Mouse (Mus musculus): ENCODE measurements around the gene Vmn1r87. TPM values are rescaled to one million over a fixed set of nuclear protein-coding genes. Genes with fewer than 3 reads are reported as not detected.

Gene Vmn1r87
- polyA plus RNA-seq, 2 experiments = not detected

DNA sequence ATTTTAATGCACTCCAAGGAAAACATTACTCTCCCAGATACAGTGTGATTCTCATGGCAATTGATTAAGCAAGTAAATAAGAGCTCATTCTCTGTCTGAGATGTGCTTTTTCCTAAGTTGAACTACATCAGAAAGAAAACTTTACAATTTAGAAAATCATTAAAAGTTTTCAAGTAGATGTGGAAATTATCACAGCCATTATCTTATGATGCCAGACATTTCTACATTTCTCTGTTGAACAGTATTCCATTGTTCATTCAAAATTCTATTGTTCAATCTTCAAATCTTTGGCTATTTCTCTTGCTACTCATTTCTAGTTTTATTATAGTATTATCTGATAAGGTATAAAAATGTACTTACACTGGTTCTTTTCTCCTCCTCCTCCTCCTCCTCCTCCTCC lies 20.1 kb downstream of the Vmn1r87 start, which contains the start of gene Vmn1r86:
Vmn1r86 (minus strand) TSS at position 101 of the 400 bp plus-strand sequence.
- no peak within 1 kb of the TSS for H3K9ac ChIP-seq (replicated peaks)
- TF ChIP-seq CTCF (IDR thresholded peaks at IDR 0.05; ENCODE audit: low read depth) = no peak
- no peak for TF ChIP-seq EP300 (IDR thresholded peaks at IDR 0.05; ENCODE audit: low read depth)
- no peak within 1 kb of the TSS for H3K27ac ChIP-seq
- no peak within 1 kb of the TSS for H3K4me3 ChIP-seq (ENCODE audit: insufficient read depth in 1 of 2, low read depth in 2 of 2, low read length in 2 of 2)
- H3K36me3 ChIP-seq (replicated peaks; ENCODE audit: control insufficient read depth, insufficient read depth, low read depth) = no peaks in the 10 kb centered on the region
- H3K27me3 ChIP-seq (ENCODE audit: control insufficient read depth, insufficient read depth, low read length) = no peaks in the 10 kb centered on the region
- no peak for ATAC-seq (ENCODE audit: insufficient read depth)
- no peaks in the 10 kb centered on the region for H3K9me3 ChIP-seq (ENCODE audit: control insufficient read depth, low read length)
- no peaks in the 10 kb centered on the region for H3K4me1 ChIP-seq (replicated peaks; ENCODE audit: control insufficient read depth in 2 of 2, insufficient read depth in 2 of 2, low read length in 1 of 2)
- no peak for DNase-seq (ENCODE audit: low read depth in 3 of 3, low spot score in 3 of 3)
- no peak within 1 kb of the TSS for H3K4me2 ChIP-seq (ENCODE audit: low read depth)

DNA sequence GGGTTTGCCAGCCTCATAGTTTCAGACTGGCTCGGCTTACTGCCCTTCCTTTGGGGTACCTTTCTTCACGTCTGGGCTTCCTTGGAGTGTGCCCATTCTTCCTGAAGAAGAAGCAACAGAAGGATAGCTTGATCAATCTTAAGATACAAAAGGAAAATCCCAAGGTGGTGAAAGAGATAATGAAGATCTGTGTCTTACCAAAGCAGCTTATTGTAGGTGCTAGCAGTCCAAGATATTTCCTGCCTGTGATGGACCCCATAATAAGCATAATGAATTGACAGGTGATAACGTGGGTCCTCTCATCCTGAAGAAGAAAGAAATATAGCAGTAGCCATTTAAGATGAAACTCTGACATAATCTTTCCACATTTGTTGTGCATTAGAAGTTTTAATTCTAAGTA lies 44.9 kb downstream of the Vmn1r87 start, which contains the start of gene Vmn1r85:
Vmn1r85 (minus strand) TSS at position 101 of the 400 bp plus-strand sequence.
- DNase-seq (ENCODE audit: low read depth in 3 of 3, low spot score in 3 of 3) (no peak), ATAC-seq (ENCODE audit: insufficient read depth) (no peak)
- no peak within 1 kb of the TSS for H3K27ac ChIP-seq
- TF ChIP-seq CTCF (IDR thresholded peaks at IDR 0.05; ENCODE audit: low read depth) = no peak
- no peak for TF ChIP-seq EP300 (IDR thresholded peaks at IDR 0.05; ENCODE audit: low read depth)
- no peaks in the 10 kb centered on the region for H3K36me3 ChIP-seq (replicated peaks; ENCODE audit: control insufficient read depth, insufficient read depth, low read depth)
- no peak within 1 kb of the TSS for H3K9ac ChIP-seq (replicated peaks)
- H3K4me3 ChIP-seq (ENCODE audit: insufficient read depth in 1 of 2, low read depth in 2 of 2, low read length in 2 of 2) = no peak within 1 kb of the TSS
- no peaks in the 10 kb centered on the region for H3K4me1 ChIP-seq (replicated peaks; ENCODE audit: control insufficient read depth in 2 of 2, insufficient read depth in 2 of 2, low read length in 1 of 2)
- WGBS (ENCODE audit: insufficient replicate concordance) = 28% methylated on average over 3 of the region's 3 CpGs
- H3K9me3 ChIP-seq (ENCODE audit: control insufficient read depth, low read length) = no peaks in the 10 kb centered on the region
- H3K4me2 ChIP-seq (ENCODE audit: low read depth) = no peak within 1 kb of the TSS
- H3K27me3 ChIP-seq (ENCODE audit: control insufficient read depth, insufficient read depth, low read length) = no peaks in the 10 kb centered on the region

Other genes with a start within 250 kb of the Vmn1r87 start
- 3.8 and 3.9 TPM in 2 replicates for gene Zscan22, start 242.3 kb downstream of the Vmn1r87 start, polyA plus RNA-seq (2012; rRNA removed)
- gene Zscan22, start 242.3 kb downstream of the Vmn1r87 start, polyA plus RNA-seq (2014; fragmentation: Nextera tagmentation; extraction: Ambion mirVana) = 3.9 and 5.1 TPM in 2 replicates
- 1,715 and 1,748 TPM in 2 replicates for gene Rps5, start 217.9 kb downstream of the Vmn1r87 start, polyA plus RNA-seq (2012; rRNA removed)
- 863 and 876 TPM in 2 replicates for gene Rps5, start 217.9 kb downstream of the Vmn1r87 start, polyA plus RNA-seq (2014; fragmentation: Nextera tagmentation; extraction: Ambion mirVana)
- 0.55 TPM in 2 replicates for gene Rnf225, start 212.7 kb downstream of the Vmn1r87 start, polyA plus RNA-seq (2012; rRNA removed)
- gene Rnf225, start 212.7 kb downstream of the Vmn1r87 start, polyA plus RNA-seq (2014; fragmentation: Nextera tagmentation; extraction: Ambion mirVana) = 0.09 and 0.15 TPM in 2 replicates
- gene Zfp324, start 174.3 kb downstream of the Vmn1r87 start, polyA plus RNA-seq (2012; rRNA removed) = 1.7 and 1.8 TPM in 2 replicates
- 2.0 and 2.4 TPM in 2 replicates for gene Zfp324, start 174.3 kb downstream of the Vmn1r87 start, polyA plus RNA-seq (2014; fragmentation: Nextera tagmentation; extraction: Ambion mirVana)
- 2.1 and 2.4 TPM in 2 replicates for gene Zfp446, start 162.3 kb downstream of the Vmn1r87 start, polyA plus RNA-seq (2012; rRNA removed)
- 0.93 and 1.1 TPM in 2 replicates for gene Zfp446, start 162.3 kb downstream of the Vmn1r87 start, polyA plus RNA-seq (2014; fragmentation: Nextera tagmentation; extraction: Ambion mirVana)
- 4.9 and 7.7 TPM in 2 replicates for gene Slc27a5, start 142.0 kb downstream of the Vmn1r87 start, polyA plus RNA-seq (2012; rRNA removed)
- gene Slc27a5, start 142.0 kb downstream of the Vmn1r87 start, polyA plus RNA-seq (2014; fragmentation: Nextera tagmentation; extraction: Ambion mirVana) = 10.1 and 10.7 TPM in 2 replicates
- gene Trim28, start 141.0 kb downstream of the Vmn1r87 start, polyA plus RNA-seq (2012; rRNA removed) = 119 and 138 TPM in 2 replicates
- 93.4 and 111 TPM in 2 replicates for gene Trim28, start 141.0 kb downstream of the Vmn1r87 start, polyA plus RNA-seq (2014; fragmentation: Nextera tagmentation; extraction: Ambion mirVana)
- 9.8 and 10.9 TPM in 2 replicates for gene Zbtb45, start 130.1 kb downstream of the Vmn1r87 start, polyA plus RNA-seq (2012; rRNA removed)
- gene Zbtb45, start 130.1 kb downstream of the Vmn1r87 start, polyA plus RNA-seq (2014; fragmentation: Nextera tagmentation; extraction: Ambion mirVana) = 10.5 and 13.4 TPM in 2 replicates
- gene Chmp2a, start 105.3 kb downstream of the Vmn1r87 start, polyA plus RNA-seq (2012; rRNA removed) = 42.5 and 92.3 TPM in 2 replicates
- 133 and 136 TPM in 2 replicates for gene Chmp2a, start 105.3 kb downstream of the Vmn1r87 start, polyA plus RNA-seq (2014; fragmentation: Nextera tagmentation; extraction: Ambion mirVana)
- 89.9 and 100 TPM in 2 replicates for gene Ube2m, start 101.9 kb downstream of the Vmn1r87 start, polyA plus RNA-seq (2012; rRNA removed)
- 80.7 and 92.2 TPM in 2 replicates for gene Ube2m, start 101.9 kb downstream of the Vmn1r87 start, polyA plus RNA-seq (2014; fragmentation: Nextera tagmentation; extraction: Ambion mirVana)
- gene Mzf1, start 85.4 kb downstream of the Vmn1r87 start, polyA plus RNA-seq (2012; rRNA removed) = 0.54 and 0.80 TPM in 2 replicates
- gene Mzf1, start 85.4 kb downstream of the Vmn1r87 start, polyA plus RNA-seq (2014; fragmentation: Nextera tagmentation; extraction: Ambion mirVana) = 0.14 and 0.27 TPM in 2 replicates
- not detected in 2 replicates for gene Vmn1r85, start 45.0 kb downstream of the Vmn1r87 start, polyA plus RNA-seq (2012; rRNA removed)
- not detected in 2 replicates for gene Vmn1r85, start 45.0 kb downstream of the Vmn1r87 start, polyA plus RNA-seq (2014; fragmentation: Nextera tagmentation; extraction: Ambion mirVana)
- not detected in 2 replicates for gene Vmn1r86, start 20.2 kb downstream of the Vmn1r87 start, polyA plus RNA-seq (2012; rRNA removed)
- not detected in 2 replicates for gene Vmn1r86, start 20.2 kb downstream of the Vmn1r87 start, polyA plus RNA-seq (2014; fragmentation: Nextera tagmentation; extraction: Ambion mirVana)
- gene Vmn1r88, start 19.4 kb upstream of the Vmn1r87 start, polyA plus RNA-seq (2012; rRNA removed) = not detected in 2 replicates
- 0.03 TPM in 1 of 2 replicates, not detected in the other for gene Vmn1r88, start 19.4 kb upstream of the Vmn1r87 start, polyA plus RNA-seq (2014; fragmentation: Nextera tagmentation; extraction: Ambion mirVana)
- gene Vmn1r89, start 72.9 kb upstream of the Vmn1r87 start, polyA plus RNA-seq (2012; rRNA removed) = not detected in 2 replicates
- not detected in 2 replicates for gene Vmn1r89, start 72.9 kb upstream of the Vmn1r87 start, polyA plus RNA-seq (2014; fragmentation: Nextera tagmentation; extraction: Ambion mirVana)
- 46.1 and 70.0 TPM in 2 replicates for gene Lig1, start 137.1 kb upstream of the Vmn1r87 start, polyA plus RNA-seq (2012; rRNA removed)
- 117 and 133 TPM in 2 replicates for gene Lig1, start 137.1 kb upstream of the Vmn1r87 start, polyA plus RNA-seq (2014; fragmentation: Nextera tagmentation; extraction: Ambion mirVana)
- 1.2 and 1.8 TPM in 2 replicates for gene Zswim9, start 138.6 kb upstream of the Vmn1r87 start, polyA plus RNA-seq (2012; rRNA removed)
- gene Zswim9, start 138.6 kb upstream of the Vmn1r87 start, polyA plus RNA-seq (2014; fragmentation: Nextera tagmentation; extraction: Ambion mirVana) = 1.7 and 2.4 TPM in 2 replicates
- 1.6 and 1.8 TPM in 2 replicates for gene Pla2g4c, start 184.5 kb upstream of the Vmn1r87 start, polyA plus RNA-seq (2012; rRNA removed)
- 1.4 and 1.7 TPM in 2 replicates for gene Pla2g4c, start 184.5 kb upstream of the Vmn1r87 start, polyA plus RNA-seq (2014; fragmentation: Nextera tagmentation; extraction: Ambion mirVana)

Data from liver, embryonic 14.5 days (tissue).